Mouse (Mus musculus): Measurements from ENCODE around the gene Spata13. TPM values are rescaled to one million over a fixed set of nuclear protein-coding genes. Genes with fewer than 3 reads are reported as not detected.

Gene Spata13
- polyA plus RNA-seq, 1 experiment from 2014 or later: 23.0 TPM

DNA sequence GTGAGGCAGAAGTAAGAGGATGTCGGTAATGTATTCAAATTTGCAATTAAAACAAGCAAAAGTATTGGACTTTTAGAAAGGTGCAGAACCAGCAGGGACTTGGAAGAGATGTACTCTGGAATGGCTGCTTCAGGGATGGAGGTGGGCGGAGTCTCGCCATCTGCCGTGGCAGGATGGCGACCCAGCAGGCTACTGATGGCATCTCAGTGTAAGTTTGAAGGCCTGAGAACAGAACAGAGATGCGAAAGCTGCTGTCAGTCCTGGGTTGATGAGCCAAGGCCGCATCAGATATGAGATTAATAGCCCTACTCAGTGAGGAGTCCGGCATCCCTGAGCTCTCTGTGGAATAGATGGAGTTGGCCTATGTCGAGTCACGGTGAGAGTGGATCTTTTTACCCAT is 65.2 kb downstream of the Spata13 start:
- no peaks in the 10 kb centered on the region for H3K36me3 ChIP-seq
- WGBS: 79% methylated on average over 10 of the region's 10 CpGs
- no peak for ATAC-seq (ENCODE audit: insufficient number of reproducible peaks, insufficient read depth, low FRiP score, low TSS enrichment)

DNA sequence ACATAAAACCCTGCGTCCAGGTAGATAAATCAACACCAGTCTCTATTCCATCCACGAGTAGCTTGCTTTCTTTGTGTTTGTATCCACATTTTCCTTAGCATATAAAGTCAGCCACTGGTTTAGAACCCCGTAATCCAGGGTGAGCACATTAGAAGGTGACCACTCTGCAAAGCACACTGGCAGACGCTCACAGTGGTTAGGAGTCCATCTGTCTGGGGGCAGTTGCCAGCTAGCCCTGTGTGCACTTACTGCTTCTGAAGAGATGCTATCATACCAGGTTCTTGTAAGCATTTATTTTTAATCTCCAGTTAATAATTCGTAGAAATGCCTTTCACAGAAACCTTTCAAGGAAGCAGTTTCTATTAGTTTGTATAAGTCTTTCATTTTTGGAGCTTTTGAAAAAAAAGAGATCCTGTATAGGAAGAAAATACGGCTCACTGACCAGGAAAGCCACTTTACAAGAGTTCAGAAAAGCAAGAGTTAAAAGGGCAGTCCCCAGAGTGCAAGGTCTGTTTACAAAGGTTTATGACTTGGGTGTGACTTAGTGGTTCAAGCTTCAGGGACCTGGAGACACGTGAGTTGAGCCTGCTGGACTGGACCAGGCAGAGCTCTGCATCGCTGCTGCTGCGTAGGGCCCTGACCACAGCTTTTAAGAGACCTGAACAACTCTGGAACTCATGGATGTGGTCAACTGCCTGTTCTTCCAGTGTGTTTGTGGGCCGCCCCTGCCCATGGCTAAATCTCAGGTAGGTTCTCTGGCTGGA is 68.8 kb downstream of the Spata13 start:
- 80% methylated on average over 10 of the region's 10 CpGs for WGBS
- no peaks in the 10 kb centered on the region for H3K27me3 ChIP-seq
- H3K36me3 ChIP-seq: no peaks in the 10 kb centered on the region
- no peak overlapping the region for H3K27ac ChIP-seq
- no peaks in the 10 kb centered on the region for H3K9me3 ChIP-seq
- no peak overlapping the region for H3K4me2 ChIP-seq (replicated peaks)
- peaks cover 17% of the 10 kb centered on the region for H3K4me1 ChIP-seq
- H3K9ac ChIP-seq: no peak overlapping the region
- no peak overlapping the region for H3K4me3 ChIP-seq
- ATAC-seq (ENCODE audit: insufficient number of reproducible peaks, insufficient read depth, low FRiP score, low TSS enrichment): no peak

More for the DNA sequence above, 65.2 kb downstream of the Spata13 start:
- Histone ChIP-seq H3K27ac (no peak overlapping the region), H3K4me2 (replicated peaks) (no peak overlapping the region), H3K9me3 (no peaks in the 10 kb centered on the region), H3K4me1 (0 out of 2 replicates have a peak, but pooled peaks cover under 1% of the 10 kb centered on the region), H3K27me3 (no peaks in the 10 kb centered on the region), H3K4me3 (no peak overlapping the region), H3K9ac (no peak overlapping the region)

DNA sequence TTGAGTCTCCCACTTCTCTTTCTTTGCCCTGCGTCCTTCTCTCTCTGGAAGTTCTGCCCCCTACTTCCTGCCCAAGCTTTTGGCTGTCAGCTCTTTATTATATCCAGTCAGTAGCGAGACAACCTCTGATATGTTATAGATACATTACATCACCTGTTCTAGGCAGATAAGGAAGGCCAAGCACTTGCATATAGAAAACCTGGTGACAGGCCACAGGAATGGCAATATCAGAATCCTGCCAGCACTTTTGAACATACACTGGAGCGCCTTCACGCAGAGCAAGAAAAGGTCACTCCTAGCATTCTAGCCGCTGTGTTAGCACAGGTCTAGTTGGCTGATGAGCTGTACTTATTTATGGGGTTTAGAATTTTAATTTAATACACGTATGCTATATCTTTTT is 70.7 kb downstream of the Spata13 start:
- Histone ChIP-seq H3K36me3 (no peaks in the 10 kb centered on the region), H3K4me1 (peaks cover 23% of the 10 kb centered on the region), H3K27ac (no peak overlapping the region), H3K9ac (no peak overlapping the region), H3K4me3 (no peak overlapping the region), H3K9me3 (no peaks in the 10 kb centered on the region), H3K4me2 (replicated peaks) (no peak overlapping the region), H3K27me3 (no peaks in the 10 kb centered on the region)
- 78% methylated on average over 6 of the region's 6 CpGs for WGBS
- no peak for ATAC-seq (ENCODE audit: insufficient number of reproducible peaks, insufficient read depth, low FRiP score, low TSS enrichment)

DNA sequence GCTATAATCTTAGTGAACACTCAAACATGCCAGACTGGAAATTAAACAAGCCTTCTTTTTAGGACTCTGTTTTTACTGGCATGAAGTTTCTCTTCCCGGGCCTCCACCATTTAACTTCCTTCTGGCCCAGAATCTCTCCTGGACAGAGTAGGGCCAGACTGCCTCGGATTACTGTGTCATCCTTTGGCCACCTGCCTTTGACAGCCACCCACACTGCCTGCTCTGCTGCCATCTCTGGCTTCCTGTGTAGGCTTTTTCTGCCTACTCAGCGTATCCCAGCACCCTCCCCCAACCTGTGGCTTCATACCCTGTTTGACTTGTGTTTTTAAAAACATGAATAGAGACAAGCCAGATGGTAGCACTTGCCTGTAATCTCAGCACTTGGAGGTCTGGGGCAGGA is 71.2 kb downstream of the Spata13 start:
- H3K4me1 ChIP-seq: peaks cover 23% of the 10 kb centered on the region
- no peak overlapping the region for H3K9ac ChIP-seq
- H3K9me3 ChIP-seq: no peaks in the 10 kb centered on the region
- no peaks in the 10 kb centered on the region for H3K36me3 ChIP-seq
- WGBS: 46% methylated on average over 3 of the region's 3 CpGs
- ATAC-seq (ENCODE audit: insufficient number of reproducible peaks, insufficient read depth, low FRiP score, low TSS enrichment): no peak
- no peak overlapping the region for H3K4me3 ChIP-seq
- H3K4me2 ChIP-seq (replicated peaks): no peak overlapping the region
- H3K27ac ChIP-seq: no peak overlapping the region
- H3K27me3 ChIP-seq: no peaks in the 10 kb centered on the region

DNA sequence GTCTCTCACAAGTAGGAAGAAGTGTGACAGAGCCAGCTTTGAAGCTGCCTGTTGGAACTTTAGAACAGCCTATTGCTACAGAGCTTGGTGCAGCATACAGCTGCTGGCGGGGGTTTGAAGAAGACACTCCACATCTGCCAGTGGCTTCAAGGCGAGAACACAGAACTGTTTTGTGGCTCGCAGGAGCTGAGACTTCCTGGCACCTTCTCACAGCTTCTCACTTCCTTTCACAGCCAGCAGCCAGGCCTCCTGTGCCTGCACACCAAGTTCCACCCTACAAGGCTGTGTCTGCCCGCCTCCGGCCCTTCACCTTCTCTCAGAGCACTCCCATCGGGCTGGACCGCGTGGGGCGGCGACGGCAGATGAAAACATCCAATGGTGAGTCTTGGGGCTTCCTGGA is 75.4 kb downstream of the Spata13 start:
- Histone ChIP-seq H3K4me1 (peaks cover 21% of the 10 kb centered on the region), H3K9me3 (no peaks in the 10 kb centered on the region), H3K9ac (no peak overlapping the region), H3K27ac (no peak overlapping the region), H3K4me2 (replicated peaks) (no peak overlapping the region), H3K27me3 (no peaks in the 10 kb centered on the region), H3K36me3 (no peaks in the 10 kb centered on the region), H3K4me3 (no peak overlapping the region)
- ATAC-seq (ENCODE audit: insufficient number of reproducible peaks, insufficient read depth, low FRiP score, low TSS enrichment): no peak
- 47% methylated on average over 11 of the region's 11 CpGs for WGBS

DNA sequence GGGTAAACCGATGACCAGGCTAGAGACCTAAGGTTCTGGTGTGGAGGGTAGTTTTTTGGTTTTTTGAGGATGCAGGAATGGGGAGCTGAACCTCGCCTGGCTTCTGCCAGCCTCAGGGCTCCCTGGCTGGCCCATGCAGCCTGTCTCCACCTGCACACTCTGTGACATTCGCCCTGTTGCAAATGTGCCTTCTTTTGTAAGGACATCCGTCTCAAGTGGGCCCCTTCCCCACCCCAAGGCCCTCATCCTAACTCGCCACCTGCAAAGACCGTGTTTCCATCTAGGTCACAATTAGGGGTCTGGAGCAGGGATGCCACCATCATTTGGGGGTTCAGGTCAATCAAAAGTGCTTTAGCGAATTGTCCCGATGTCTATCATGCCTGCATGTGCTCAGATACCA is 75.9 kb downstream of the Spata13 start:
- no peak overlapping the region for H3K4me2 ChIP-seq (replicated peaks)
- H3K4me3 ChIP-seq: no peak overlapping the region
- H3K27ac ChIP-seq: no peak overlapping the region
- no peaks in the 10 kb centered on the region for H3K9me3 ChIP-seq
- no peak for ATAC-seq (ENCODE audit: insufficient number of reproducible peaks, insufficient read depth, low FRiP score, low TSS enrichment)
- no peak overlapping the region for H3K9ac ChIP-seq
- H3K36me3 ChIP-seq: no peaks in the 10 kb centered on the region
- no peaks in the 10 kb centered on the region for H3K27me3 ChIP-seq
- peaks cover 16% of the 10 kb centered on the region for H3K4me1 ChIP-seq
- WGBS: 85% methylated on average over 8 of the region's 8 CpGs

DNA sequence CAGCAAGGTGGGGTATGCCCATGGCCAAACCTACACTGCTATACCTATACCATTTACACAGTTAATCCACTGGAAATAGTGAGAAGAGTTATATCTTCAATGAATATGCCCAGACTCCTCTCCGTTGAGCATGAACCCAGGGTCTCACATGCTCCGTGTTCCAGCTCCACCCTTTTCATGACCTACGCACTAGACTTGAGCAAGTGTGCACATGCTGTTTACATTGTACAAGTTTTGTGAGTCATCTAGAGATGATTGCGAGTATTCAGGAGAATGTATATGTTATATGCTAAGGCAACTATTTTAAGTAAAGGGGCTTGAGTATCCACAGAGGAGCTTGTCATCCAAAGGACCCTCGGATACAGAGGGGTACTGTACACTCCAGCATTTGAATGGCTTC is 77.4 kb downstream of the Spata13 start:
- H3K9ac ChIP-seq: no peak overlapping the region
- no peak overlapping the region for H3K27ac ChIP-seq
- H3K4me1 ChIP-seq: 0 out of 2 replicates have a peak, but pooled peaks cover 7% of the 10 kb centered on the region
- no peak overlapping the region for H3K4me3 ChIP-seq
- H3K27me3 ChIP-seq: no peaks in the 10 kb centered on the region
- no peak overlapping the region for H3K4me2 ChIP-seq (replicated peaks)
- no peak for ATAC-seq (ENCODE audit: insufficient number of reproducible peaks, insufficient read depth, low FRiP score, low TSS enrichment)
- no peaks in the 10 kb centered on the region for H3K36me3 ChIP-seq
- no peaks in the 10 kb centered on the region for H3K9me3 ChIP-seq
- 90% methylated on average over 5 of the region's 5 CpGs for WGBS

DNA sequence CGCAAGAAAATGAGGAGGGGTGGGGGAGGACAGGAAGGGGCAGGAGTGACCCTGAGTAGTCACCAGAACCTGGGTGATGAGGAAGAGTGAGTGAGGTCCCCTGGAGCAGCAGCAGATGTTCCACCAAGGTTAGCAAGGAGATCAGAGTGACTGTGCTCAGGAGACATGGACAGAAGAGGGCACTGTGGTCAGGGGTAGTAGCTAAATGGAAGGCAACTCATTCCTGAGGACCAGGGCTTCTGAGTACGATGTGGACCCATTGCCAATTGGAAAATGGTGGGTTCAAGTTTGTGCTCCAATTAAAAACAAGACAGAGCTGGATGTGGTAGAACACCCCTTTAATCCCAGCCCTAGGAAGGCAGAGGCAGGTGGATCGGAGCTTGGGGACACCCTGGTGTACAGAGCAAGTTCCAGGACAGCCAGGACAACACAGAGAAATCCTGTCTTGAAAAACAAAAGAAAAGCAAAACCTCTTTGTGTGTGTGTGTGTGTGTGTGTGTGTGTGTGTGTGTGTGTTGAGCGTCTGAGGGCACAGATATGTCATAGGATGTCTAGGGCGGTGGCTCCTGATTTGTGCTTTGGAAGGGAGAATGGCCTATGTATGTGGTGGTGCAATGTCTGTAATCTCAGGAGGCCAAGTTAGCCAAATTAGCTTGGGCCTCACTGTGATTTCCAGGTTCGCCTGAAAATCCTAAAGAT is 77.9 kb downstream of the Spata13 start:
- H3K9ac ChIP-seq: no peak overlapping the region
- no peak for ATAC-seq (ENCODE audit: insufficient number of reproducible peaks, insufficient read depth, low FRiP score, low TSS enrichment)
- H3K27ac ChIP-seq: no peak overlapping the region
- 0 out of 2 replicates have a peak, but pooled peaks cover 7% of the 10 kb centered on the region for H3K4me1 ChIP-seq
- H3K9me3 ChIP-seq: no peaks in the 10 kb centered on the region
- no peaks in the 10 kb centered on the region for H3K36me3 ChIP-seq
- 87% methylated on average over 6 of the region's 6 CpGs for WGBS
- no peak overlapping the region for H3K4me2 ChIP-seq (replicated peaks)
- no peaks in the 10 kb centered on the region for H3K27me3 ChIP-seq
- no peak overlapping the region for H3K4me3 ChIP-seq

DNA sequence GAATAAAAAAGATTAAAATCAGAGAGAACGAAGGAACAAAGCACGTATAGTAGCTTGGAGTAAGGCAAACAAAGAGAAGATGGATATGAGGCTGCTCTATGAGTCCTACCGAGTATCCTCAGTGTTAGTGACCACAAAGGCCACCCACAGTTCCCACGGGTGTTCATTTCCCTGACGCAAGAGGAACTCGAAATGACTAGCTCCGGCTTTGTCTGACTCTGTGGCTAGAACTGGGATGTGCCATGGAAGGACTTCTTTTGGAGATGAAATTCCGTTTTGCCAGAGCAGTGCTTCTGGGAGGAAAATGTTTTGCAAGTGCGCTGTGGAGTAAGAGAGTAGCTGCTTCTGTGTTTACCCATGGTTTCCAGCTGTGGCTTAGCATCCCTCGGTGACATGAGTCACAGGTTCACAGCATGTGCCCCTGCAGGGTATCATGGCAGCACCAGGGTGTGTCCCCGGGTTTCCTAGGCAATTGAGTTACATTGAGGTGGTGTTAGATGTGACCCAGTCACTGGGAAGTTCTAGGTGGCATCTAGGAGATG is 78.6 kb downstream of the Spata13 start:
- WGBS: 82% methylated on average over 11 of the region's 11 CpGs
- no peak for ATAC-seq (ENCODE audit: insufficient number of reproducible peaks, insufficient read depth, low FRiP score, low TSS enrichment)
- no peak overlapping the region for H3K27ac ChIP-seq
- H3K9ac ChIP-seq: no peak overlapping the region
- H3K4me2 ChIP-seq (replicated peaks): no peak overlapping the region
- H3K4me3 ChIP-seq: no peak overlapping the region
- no peaks in the 10 kb centered on the region for H3K36me3 ChIP-seq
- no peaks in the 10 kb centered on the region for H3K27me3 ChIP-seq
- H3K9me3 ChIP-seq: no peaks in the 10 kb centered on the region
- H3K4me1 ChIP-seq: 0 out of 2 replicates have a peak, but pooled peaks cover 7% of the 10 kb centered on the region

DNA sequence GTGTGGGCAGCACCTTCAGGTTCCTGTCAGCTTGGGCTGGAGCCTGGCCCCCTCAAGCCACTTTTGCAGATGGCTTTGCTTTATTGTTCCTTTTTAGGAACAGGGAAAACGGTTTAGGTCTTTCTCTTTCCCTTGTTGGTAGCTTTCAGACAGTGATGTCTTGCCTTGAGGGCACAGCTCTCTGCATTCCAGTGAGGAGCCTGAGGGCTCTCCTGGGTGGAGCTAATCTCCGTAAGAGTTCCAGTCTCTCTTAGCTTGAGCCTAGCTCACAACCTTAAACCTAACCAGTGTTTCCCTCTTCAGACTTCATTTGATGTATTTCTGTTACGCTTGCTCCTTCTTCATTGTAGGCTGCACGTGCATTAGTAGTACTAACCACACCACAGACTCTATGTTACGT is 81.9 kb downstream of the Spata13 start:
- Histone ChIP-seq H3K9me3 (no peaks in the 10 kb centered on the region), H3K4me2 (replicated peaks) (no peak overlapping the region), H3K4me1 (no peaks in the 10 kb centered on the region), H3K27ac (no peak overlapping the region), H3K4me3 (no peak overlapping the region), H3K27me3 (no peaks in the 10 kb centered on the region), H3K36me3 (no peaks in the 10 kb centered on the region), H3K9ac (no peak overlapping the region)
- no peak for ATAC-seq (ENCODE audit: insufficient number of reproducible peaks, insufficient read depth, low FRiP score, low TSS enrichment)
- WGBS: 77% methylated on average over 5 of the region's 5 CpGs

DNA sequence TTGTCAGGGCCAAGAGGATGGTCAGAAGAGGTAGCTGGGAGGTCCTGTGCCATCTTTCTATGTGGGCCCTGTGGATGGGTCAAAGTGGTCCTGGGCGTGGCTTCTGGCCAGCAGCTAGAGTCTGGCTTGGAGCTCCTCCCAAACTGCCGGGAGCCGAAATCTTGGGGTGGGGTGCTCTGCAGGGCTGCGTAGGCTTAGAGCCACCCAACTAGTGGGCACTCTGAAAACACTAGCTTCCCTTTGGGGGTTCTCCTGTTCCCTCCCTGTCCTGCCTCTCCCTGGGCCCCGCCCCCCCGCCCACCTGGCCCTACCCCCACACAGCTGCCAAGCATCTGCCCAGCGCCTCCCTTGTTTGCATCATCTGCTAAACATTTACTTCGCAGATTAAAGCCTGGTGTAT is 87.5 kb downstream of the Spata13 start:
- ATAC-seq (ENCODE audit: insufficient number of reproducible peaks, insufficient read depth, low FRiP score, low TSS enrichment): no peak
- Histone ChIP-seq H3K4me2 (replicated peaks) (no peak overlapping the region), H3K9ac (no peak overlapping the region), H3K9me3 (no peaks in the 10 kb centered on the region), H3K4me1 (peaks cover 10% of the 10 kb centered on the region; the same call in 1 of the 2 replicates), H3K4me3 (no peak overlapping the region), H3K27ac (no peak overlapping the region), H3K27me3 (no peaks in the 10 kb centered on the region), H3K36me3 (no peaks in the 10 kb centered on the region)
- 49% methylated on average over 8 of the region's 8 CpGs for WGBS

DNA sequence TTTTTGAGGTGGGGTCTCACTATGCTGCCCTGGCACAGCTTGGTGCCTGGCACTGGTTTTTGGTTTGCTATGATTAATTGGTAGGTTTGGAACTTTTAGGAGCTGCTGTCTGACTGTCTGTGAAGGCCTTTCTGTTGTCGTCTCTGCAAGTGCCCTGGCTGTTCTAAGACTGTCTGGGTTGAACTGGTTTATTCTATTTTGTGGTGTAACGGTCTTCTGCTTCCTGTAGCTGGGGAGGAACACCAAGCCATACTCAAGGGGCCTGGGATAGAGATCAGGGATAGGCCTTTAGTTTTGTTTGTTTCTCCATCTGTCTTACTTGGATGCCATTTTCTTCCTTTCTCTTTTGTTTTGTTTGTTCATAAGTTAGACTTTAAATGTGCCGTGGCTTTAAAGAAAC is 88.1 kb downstream of the Spata13 start:
- Histone ChIP-seq H3K27ac (no peak overlapping the region), H3K9ac (no peak overlapping the region), H3K4me2 (replicated peaks) (no peak overlapping the region), H3K4me3 (no peak overlapping the region), H3K36me3 (no peaks in the 10 kb centered on the region), H3K27me3 (no peaks in the 10 kb centered on the region), H3K4me1 (peaks cover 11% of the 10 kb centered on the region; the same call in 1 of the 2 replicates), H3K9me3 (no peaks in the 10 kb centered on the region)
- ATAC-seq (ENCODE audit: insufficient number of reproducible peaks, insufficient read depth, low FRiP score, low TSS enrichment): no peak
- 64% methylated on average over 3 of the region's 3 CpGs for WGBS

Measured in embryonic facial prominence, embryonic 12.5 days (tissue).